Mouse (Mus musculus): ENCODE results near the gene Syde2.
"Not testable (repeated sequence)": the region's sequence is repeated elsewhere in the genome, so short reads cannot be mapped to it uniquely, and the experiment has no call there.

The Syde2 gene

GRCm38 (mm10) chr3:145966806-145967205, 20.9 kb upstream of the Syde2 start:
- DNase-seq (ENCODE audit: low spot score) = no peak

- no peak for DNase-seq (ENCODE audit: low spot score)
These were observed 18.6 kb upstream of the Syde2 start for GRCm38 (mm10) chr3:145969031-145969501.

- no peak for DNase-seq (ENCODE audit: low spot score)
These were observed 16.2 kb upstream of the Syde2 start for GRCm38 (mm10) chr3:145971501-145971900.

GRCm38 (mm10) chr3:145974986-145975385, 12.7 kb upstream of the Syde2 start:
- no peak for DNase-seq (ENCODE audit: low spot score)

- no peak for DNase-seq (ENCODE audit: low spot score)
These were observed 2.2 kb upstream of the Syde2 start for GRCm38 (mm10) chr3:145985333-145985925.

GRCm38 (mm10) chr3:145986317-145987001, 1.2 kb upstream of the Syde2 start:
- no peak for DNase-seq (ENCODE audit: low spot score)

- DNase-seq (ENCODE audit: low spot score) = peak; percentile 35
These were observed 457 bp downstream of the Syde2 start for GRCm38 (mm10) chr3:145987970-145988683.

GRCm38 (mm10) chr3:145988684-145989575, 1.3 kb downstream of the Syde2 start:
- DNase-seq (ENCODE audit: low spot score) = no peak

GRCm38 (mm10) chr3:145989576-145990081, 2.0 kb downstream of the Syde2 start:
- no peak for DNase-seq (ENCODE audit: low spot score)

GRCm38 (mm10) chr3:145991130-145991529, 3.5 kb downstream of the Syde2 start:
- DNase-seq (ENCODE audit: low spot score) = no peak

GRCm38 (mm10) chr3:145991976-145992730, 4.5 kb downstream of the Syde2 start:
- DNase-seq (ENCODE audit: low spot score) = no peak

GRCm38 (mm10) chr3:145992796-145993195, 5.1 kb downstream of the Syde2 start:
- DNase-seq (ENCODE audit: low spot score) = no peak

GRCm38 (mm10) chr3:145993481-145994201, 6.0 kb downstream of the Syde2 start:
- no peak for DNase-seq (ENCODE audit: low spot score)

- DNase-seq (ENCODE audit: low spot score) = no peak
These were observed 7.8 kb downstream of the Syde2 start for GRCm38 (mm10) chr3:145995489-145995888.

- not testable (repeated sequence) for DNase-seq (ENCODE audit: low spot score)
These were observed 8.9 kb downstream of the Syde2 start for GRCm38 (mm10) chr3:145996539-145996938.

- DNase-seq (ENCODE audit: low spot score) = no peak
These were observed 16.8 kb downstream of the Syde2 start for GRCm38 (mm10) chr3:146004347-146005051.

- DNase-seq (ENCODE audit: low spot score) = no peak
These were observed 20.2 kb downstream of the Syde2 start for GRCm38 (mm10) chr3:146007872-146008271.

- DNase-seq (ENCODE audit: low spot score) = no peak
These were observed 22.4 kb downstream of the Syde2 start for GRCm38 (mm10) chr3:146009859-146010645.

GRCm38 (mm10) chr3:146010751-146011150, 23.1 kb downstream of the Syde2 start:
- no peak for DNase-seq (ENCODE audit: low spot score)
